Mouse (Mus musculus): ENCODE measurements at regions not wholly inside any gene's neighbourhood (a gene's known extent, or its start where the extent isn't known, plus 50 kb on each side); places are given as distances from the start of the nearest gene placed in this dataset.

- ATAC-seq (ENCODE audit: insufficient read depth): no peak
- H3K27me3 ChIP-seq (ENCODE audit: control insufficient read depth, insufficient read depth, low read length): no peaks in the 10 kb centered on the region
- no peaks in the 10 kb centered on the region for H3K9me3 ChIP-seq (ENCODE audit: control insufficient read depth, low read length)
- no peak for TF ChIP-seq CTCF (IDR thresholded peaks at IDR 0.05; ENCODE audit: low read depth)
- TF ChIP-seq EP300 (IDR thresholded peaks at IDR 0.05; ENCODE audit: low read depth): no peak
- no peak for DNase-seq (ENCODE audit: low read depth in 3 of 3, low spot score in 3 of 3)
- 42% methylated on average over 4 of the region's 4 CpGs for WGBS (ENCODE audit: insufficient replicate concordance)
- no peak overlapping the region for H3K4me2 ChIP-seq (ENCODE audit: low read depth)
- H3K9ac ChIP-seq (replicated peaks): no peak overlapping the region
- no peak overlapping the region for H3K27ac ChIP-seq
- no peak overlapping the region for H3K4me3 ChIP-seq (ENCODE audit: insufficient read depth in 1 of 2, low read depth in 2 of 2, low read length in 2 of 2)
- no peaks in the 10 kb centered on the region for H3K36me3 ChIP-seq (replicated peaks; ENCODE audit: control insufficient read depth, insufficient read depth, low read depth)
- no peaks in the 10 kb centered on the region for H3K4me1 ChIP-seq (replicated peaks; ENCODE audit: control insufficient read depth in 2 of 2, insufficient read depth in 2 of 2, low read length in 1 of 2)
These were observed 1284.6 kb upstream of the Cited2 start for GRCm38 (mm10) chr10:16438414-16438813.

- Histone ChIP-seq H3K4me1 (replicated peaks; ENCODE audit: control insufficient read depth in 2 of 2, insufficient read depth in 2 of 2, low read length in 1 of 2) (no peaks in the 10 kb centered on the region), H3K36me3 (replicated peaks; ENCODE audit: control insufficient read depth, insufficient read depth, low read depth) (no peaks in the 10 kb centered on the region), H3K4me2 (ENCODE audit: low read depth) (no peak overlapping the region), H3K27ac (no peak overlapping the region), H3K4me3 (ENCODE audit: insufficient read depth in 1 of 2, low read depth in 2 of 2, low read length in 2 of 2) (no peak overlapping the region), H3K9me3 (ENCODE audit: control insufficient read depth, low read length) (no peaks in the 10 kb centered on the region), H3K9ac (replicated peaks) (no peak overlapping the region), H3K27me3 (ENCODE audit: control insufficient read depth, insufficient read depth, low read length) (no peaks in the 10 kb centered on the region)
- no peak for TF ChIP-seq EP300 (IDR thresholded peaks at IDR 0.05; ENCODE audit: low read depth)
- TF ChIP-seq CTCF (IDR thresholded peaks at IDR 0.05; ENCODE audit: low read depth): no peak
- 38% methylated on average over 3 of the region's 3 CpGs for WGBS (ENCODE audit: insufficient replicate concordance)
- no peak for DNase-seq (ENCODE audit: low read depth in 3 of 3, low spot score in 3 of 3)
- ATAC-seq (ENCODE audit: insufficient read depth): no peak
These were observed 1281.9 kb upstream of the Cited2 start for GRCm38 (mm10) chr10:16440932-16441640.

- Histone ChIP-seq H3K4me1 (replicated peaks; ENCODE audit: control insufficient read depth in 2 of 2, insufficient read depth in 2 of 2, low read length in 1 of 2) (no peaks in the 10 kb centered on the region), H3K9ac (replicated peaks) (no peak overlapping the region), H3K4me2 (ENCODE audit: low read depth) (no peak overlapping the region), H3K27ac (no peak overlapping the region), H3K36me3 (replicated peaks; ENCODE audit: control insufficient read depth, insufficient read depth, low read depth) (no peaks in the 10 kb centered on the region), H3K4me3 (ENCODE audit: insufficient read depth in 1 of 2, low read depth in 2 of 2, low read length in 2 of 2) (no peak overlapping the region), H3K27me3 (ENCODE audit: control insufficient read depth, insufficient read depth, low read length) (no peaks in the 10 kb centered on the region), H3K9me3 (ENCODE audit: control insufficient read depth, low read length) (no peaks in the 10 kb centered on the region)
- WGBS (ENCODE audit: insufficient replicate concordance): 44% methylated on average over 2 of the region's 2 CpGs
- no peak for DNase-seq (ENCODE audit: low read depth in 3 of 3, low spot score in 3 of 3)
- TF ChIP-seq CTCF (IDR thresholded peaks at IDR 0.05; ENCODE audit: low read depth) (no peak), EP300 (IDR thresholded peaks at IDR 0.05; ENCODE audit: low read depth) (no peak)
- no peak for ATAC-seq (ENCODE audit: insufficient read depth)
These were observed 1281.4 kb upstream of the Cited2 start for GRCm38 (mm10) chr10:16441661-16442072.

- Histone ChIP-seq H3K9me3 (ENCODE audit: control insufficient read depth, low read length) (no peaks in the 10 kb centered on the region), H3K4me3 (ENCODE audit: insufficient read depth in 1 of 2, low read depth in 2 of 2, low read length in 2 of 2) (no peak overlapping the region), H3K4me2 (ENCODE audit: low read depth) (no peak overlapping the region), H3K27me3 (ENCODE audit: control insufficient read depth, insufficient read depth, low read length) (no peaks in the 10 kb centered on the region), H3K36me3 (replicated peaks; ENCODE audit: control insufficient read depth, insufficient read depth, low read depth) (no peaks in the 10 kb centered on the region), H3K27ac (no peak overlapping the region), H3K4me1 (replicated peaks; ENCODE audit: control insufficient read depth in 2 of 2, insufficient read depth in 2 of 2, low read length in 1 of 2) (no peaks in the 10 kb centered on the region), H3K9ac (replicated peaks) (no peak overlapping the region)
- TF ChIP-seq EP300 (IDR thresholded peaks at IDR 0.05; ENCODE audit: low read depth) (no peak), CTCF (IDR thresholded peaks at IDR 0.05; ENCODE audit: low read depth) (no peak)
- no peak for ATAC-seq (ENCODE audit: insufficient read depth)
- DNase-seq (ENCODE audit: low read depth in 3 of 3, low spot score in 3 of 3): no peak
These were observed 1279.1 kb upstream of the Cited2 start for GRCm38 (mm10) chr10:16443901-16444300.

- no peak overlapping the region for H3K4me3 ChIP-seq (ENCODE audit: insufficient read depth in 1 of 2, low read depth in 2 of 2, low read length in 2 of 2)
- H3K4me2 ChIP-seq (ENCODE audit: low read depth): no peak overlapping the region
- WGBS (ENCODE audit: insufficient replicate concordance): 54% methylated on average over 3 of the region's 3 CpGs
- H3K4me1 ChIP-seq (replicated peaks; ENCODE audit: control insufficient read depth in 2 of 2, insufficient read depth in 2 of 2, low read length in 1 of 2): no peaks in the 10 kb centered on the region
- no peak overlapping the region for H3K9ac ChIP-seq (replicated peaks)
- DNase-seq (ENCODE audit: low read depth in 3 of 3, low spot score in 3 of 3): no peak
- H3K9me3 ChIP-seq (ENCODE audit: control insufficient read depth, low read length): no peaks in the 10 kb centered on the region
- no peak overlapping the region for H3K27ac ChIP-seq
- TF ChIP-seq CTCF (IDR thresholded peaks at IDR 0.05; ENCODE audit: low read depth) (no peak), EP300 (IDR thresholded peaks at IDR 0.05; ENCODE audit: low read depth) (no peak)
- H3K27me3 ChIP-seq (ENCODE audit: control insufficient read depth, insufficient read depth, low read length): no peaks in the 10 kb centered on the region
- H3K36me3 ChIP-seq (replicated peaks; ENCODE audit: control insufficient read depth, insufficient read depth, low read depth): no peaks in the 10 kb centered on the region
- ATAC-seq (ENCODE audit: insufficient read depth): no peak
These were observed 1255.1 kb upstream of the Cited2 start for GRCm38 (mm10) chr10:16467935-16468334.

All from liver, embryonic 14.5 days (tissue).